Mouse (Mus musculus) layer of hippocampus, postnatal 25 days (tissue): ENCODE results near the gene Ms4a6c. TPM values are rescaled to one million over a fixed set of nuclear protein-coding genes. Genes with fewer than 3 reads are reported as not detected.
"Not testable (repeated sequence)": the region's sequence is repeated elsewhere in the genome, so short reads cannot be mapped to it uniquely, and the experiment has no call there.

Experiments
- DNase-seq, 2 experiments: peaks; one replicate each; pipeline ENCODE4 v3.0.0; 2022; ENCODE audit warnings: mixed read lengths in 2 of 2, low spot score in 1 of 2; ENCODE audit errors: extremely low spot score in 1 of 2
- total RNA-seq, 2 experiments: library from RNA; stranded (reverse); gene quantifications; 2 replicates each; pipeline ENCODE4 v1.2.3; 2021

Gene Ms4a6c
- total RNA-seq, result 1 to 10 TPM in 1 of 2 experiments, under 1 TPM in 1; 0.68 to 1.2 TPM

DNA sequence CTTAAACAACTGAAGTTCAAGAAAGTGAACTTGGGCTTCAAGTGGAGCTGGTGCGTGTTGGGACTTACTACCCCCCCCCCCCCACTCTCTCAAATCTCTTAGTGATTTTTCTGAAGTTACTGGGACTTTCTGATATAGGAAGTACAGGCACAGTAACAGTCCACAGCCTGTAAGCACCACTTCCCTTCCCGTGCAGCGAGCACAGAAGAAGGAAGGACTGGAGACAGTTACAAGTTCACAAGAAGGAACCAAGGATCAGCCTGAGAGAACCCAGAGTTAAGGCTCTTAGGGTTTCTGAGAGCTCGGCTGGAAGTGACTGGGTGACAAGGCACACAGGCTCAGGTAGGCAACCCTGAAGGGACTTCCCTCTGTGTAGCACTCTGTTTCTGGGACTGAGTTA lies at the start of gene Ms4a6c:
Gene Ms4a6c (plus strand): TSS at position 152 of the 400 bp plus-strand sequence.
- not testable (repeated sequence) for DNase-seq

DNA sequence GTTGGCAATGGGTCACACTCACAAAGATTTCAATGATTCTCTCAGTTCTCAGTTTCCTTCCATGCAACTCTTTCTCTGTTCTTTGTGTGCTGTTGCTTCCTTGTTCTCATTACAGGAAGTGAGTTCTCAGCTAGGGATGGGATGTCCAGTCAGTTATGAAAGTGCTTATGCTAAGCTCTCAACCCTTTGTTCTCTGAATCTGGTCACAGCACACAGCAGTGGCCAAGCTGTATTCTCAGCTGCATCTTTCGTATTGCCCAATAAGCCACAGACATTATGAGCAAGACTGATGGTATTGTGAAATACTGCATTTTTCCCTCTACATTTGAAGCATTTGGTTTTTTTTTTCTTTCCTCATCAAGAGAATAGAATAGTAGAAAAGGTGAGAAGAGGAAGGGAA lies 38.0 kb upstream of the Ms4a6c start:
- not testable (repeated sequence) for DNase-seq

DNA sequence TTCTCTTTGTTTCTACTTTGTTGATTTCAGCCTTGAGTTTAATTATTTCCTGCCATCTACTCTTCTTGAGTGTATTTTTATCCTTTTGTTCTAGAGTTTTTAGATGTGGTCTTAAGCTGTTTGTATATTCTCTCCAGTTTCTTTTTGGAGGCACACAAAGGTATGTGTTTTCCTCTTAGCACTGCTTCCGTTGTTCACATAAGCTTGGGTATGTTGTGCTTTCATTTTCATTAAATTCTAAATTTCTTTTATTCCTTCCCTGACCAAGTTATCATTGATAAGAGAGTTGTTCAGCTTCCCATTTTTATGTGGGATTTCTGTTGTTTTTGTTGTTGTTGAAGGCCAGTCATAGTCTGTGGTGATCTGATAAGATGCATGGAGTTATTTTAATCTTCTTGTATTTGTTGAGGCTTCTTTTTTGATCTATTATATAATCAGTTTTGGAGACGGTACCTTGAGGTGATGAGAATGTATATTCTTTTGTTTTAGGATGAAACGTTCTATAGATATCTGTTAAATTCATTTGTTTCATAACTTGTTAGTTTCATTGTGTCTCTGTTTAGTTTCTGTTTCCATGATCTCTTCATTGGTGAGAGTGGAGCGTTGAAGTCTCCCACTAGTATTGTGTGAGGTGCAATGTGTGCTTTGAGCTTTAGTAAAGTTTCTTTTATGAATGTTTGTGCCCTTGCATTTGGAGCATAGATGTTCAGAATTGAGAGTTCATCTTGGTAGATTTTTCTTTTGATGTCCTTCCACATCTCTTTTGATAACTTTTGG lies 33.9 kb upstream of the Ms4a6c start:
- DNase-seq, result no peak

DNA sequence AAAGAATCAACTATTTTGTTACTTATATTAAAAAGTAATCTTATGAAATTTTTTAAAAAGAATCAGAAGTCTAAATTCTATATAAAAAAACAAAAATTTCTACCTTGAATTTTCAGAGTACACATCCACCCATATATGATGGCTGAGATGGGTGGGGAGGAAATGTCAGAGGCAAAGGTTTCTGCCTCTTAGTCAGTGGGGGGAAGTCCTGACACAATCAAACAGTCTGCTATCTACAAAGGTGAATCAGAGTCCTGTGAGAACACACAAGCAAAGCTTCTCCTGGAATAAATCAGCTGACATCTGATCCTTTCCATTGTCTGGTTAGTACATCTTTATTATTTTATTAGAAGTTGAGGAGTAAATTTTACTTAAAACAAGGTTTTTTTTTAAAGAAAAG lies 25.8 kb upstream of the Ms4a6c start, which contains the start of gene Ms4a4b:
Gene Ms4a4b (plus strand): TSS at position 216 of the 400 bp plus-strand sequence.
- DNase-seq, result no peak

DNA sequence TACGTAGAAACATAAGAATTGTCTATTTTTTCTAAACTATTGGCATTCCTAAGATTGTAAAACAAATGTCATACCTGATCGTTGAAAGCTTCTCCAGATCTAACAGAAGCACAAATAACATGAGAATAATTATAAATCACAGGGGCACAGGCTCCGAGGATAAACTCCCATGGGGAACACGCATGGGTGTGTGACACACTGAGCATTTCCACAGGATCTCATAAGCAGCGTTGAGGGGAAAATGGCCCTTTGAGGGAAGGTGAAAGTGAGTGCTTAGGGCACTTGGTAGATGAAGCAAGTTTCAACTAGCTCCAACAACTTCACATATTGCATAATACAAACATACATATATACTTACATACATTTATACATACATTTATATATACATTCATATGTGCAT lies 25.2 kb upstream of the Ms4a6c start:
- DNase-seq, result no peak

DNA sequence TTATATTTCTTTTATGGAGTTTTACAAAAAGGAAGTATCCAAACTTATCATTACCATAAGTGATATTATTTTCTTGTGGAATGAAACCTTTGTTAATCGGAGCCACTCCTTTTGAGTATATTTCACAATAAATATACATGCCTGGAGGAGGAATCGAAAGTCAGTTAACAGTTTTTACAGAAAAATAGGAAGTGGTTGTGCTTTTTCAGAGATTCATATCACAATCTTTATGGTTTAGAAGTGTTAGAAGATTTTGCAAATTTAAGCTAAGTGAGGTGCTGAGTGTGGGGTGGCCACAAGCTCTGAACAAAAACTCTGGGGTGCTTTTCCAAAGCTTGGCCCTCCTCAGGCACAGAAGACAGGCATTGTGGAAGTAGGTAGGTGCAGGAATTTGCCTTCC lies 21.9 kb upstream of the Ms4a6c start:
- no peak for DNase-seq

DNA sequence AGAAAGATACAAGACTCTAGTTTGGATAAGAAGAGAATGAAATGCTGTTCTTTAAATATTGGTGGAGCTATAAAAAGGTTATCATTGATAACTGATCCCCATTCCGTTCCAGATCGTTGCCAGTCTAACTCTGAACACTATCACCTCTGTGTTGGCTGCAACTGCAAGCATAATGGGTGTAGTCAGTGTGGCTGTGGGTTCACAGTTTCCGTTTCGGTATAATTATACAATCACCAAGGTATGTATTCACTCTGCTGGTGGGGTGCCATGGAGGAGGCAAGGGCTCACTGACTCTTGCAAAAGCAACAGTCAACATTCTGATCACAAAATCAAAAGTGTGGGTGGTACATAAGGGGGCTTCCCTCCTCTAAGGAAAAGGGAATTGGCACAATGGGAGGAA lies 10.1 kb upstream of the Ms4a6c start:
- DNase-seq, result not testable (repeated sequence)

DNA sequence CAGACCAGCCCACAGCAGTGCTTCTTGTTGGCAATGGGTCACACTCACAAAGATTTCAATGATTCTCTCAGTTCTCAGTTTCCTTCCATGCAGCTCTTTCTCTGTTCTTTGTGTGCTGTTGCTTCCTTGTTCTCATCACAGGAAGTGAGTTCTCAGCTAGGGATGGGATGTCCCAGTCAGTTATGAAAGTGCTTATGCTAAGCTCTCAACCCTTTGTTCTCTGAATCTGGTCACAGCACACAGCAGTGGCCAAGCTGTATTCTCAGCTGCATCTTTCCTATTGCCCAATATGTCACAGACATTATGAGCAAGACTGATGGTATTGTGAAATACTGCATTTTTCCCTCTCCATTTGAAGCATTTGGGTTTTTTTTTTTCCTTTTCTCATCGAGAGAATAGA lies 4.4 kb upstream of the Ms4a6c start:
- not testable (repeated sequence) for DNase-seq

DNA sequence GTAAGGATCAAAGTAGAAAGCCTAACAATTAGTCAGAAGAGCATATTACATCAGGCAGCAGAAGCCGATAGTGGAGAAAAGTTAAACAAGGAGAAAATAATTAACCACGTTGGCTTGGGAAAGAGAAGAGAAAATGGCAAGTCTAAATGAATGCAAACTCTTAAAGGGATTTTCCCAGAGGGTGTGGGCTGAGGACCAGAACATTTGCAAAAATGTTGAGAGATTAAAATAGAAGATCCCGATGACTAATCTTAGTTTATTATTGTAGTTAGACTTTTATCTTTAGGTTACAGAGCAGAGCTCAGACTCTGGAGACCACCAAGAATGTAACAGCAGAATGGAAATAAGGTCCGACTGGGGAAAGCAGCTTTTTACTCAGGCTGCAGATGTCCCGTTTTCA lies 2.7 kb upstream of the Ms4a6c start:
- DNase-seq, result no peak

DNA sequence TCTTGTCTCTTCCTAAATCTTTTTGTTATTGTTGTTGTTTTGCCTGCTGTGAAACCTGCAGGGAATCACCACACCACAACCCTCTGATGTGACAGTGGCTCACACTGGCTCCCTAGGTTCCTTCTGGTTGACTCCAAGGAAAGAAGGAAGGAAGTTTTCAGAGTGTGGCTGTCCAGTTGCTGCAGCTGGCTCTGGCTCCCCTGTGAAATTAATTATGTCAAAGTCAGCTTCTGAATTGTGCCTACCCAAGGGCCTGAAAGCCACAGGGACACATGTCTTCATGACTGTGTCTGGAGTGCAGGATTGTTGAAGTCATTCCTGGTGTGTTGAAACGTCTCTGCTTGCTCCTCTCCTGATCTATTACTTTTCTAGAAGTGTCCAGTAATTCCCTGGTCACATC lies 805 bp upstream of the Ms4a6c start:
- not testable (repeated sequence) for DNase-seq

DNA sequence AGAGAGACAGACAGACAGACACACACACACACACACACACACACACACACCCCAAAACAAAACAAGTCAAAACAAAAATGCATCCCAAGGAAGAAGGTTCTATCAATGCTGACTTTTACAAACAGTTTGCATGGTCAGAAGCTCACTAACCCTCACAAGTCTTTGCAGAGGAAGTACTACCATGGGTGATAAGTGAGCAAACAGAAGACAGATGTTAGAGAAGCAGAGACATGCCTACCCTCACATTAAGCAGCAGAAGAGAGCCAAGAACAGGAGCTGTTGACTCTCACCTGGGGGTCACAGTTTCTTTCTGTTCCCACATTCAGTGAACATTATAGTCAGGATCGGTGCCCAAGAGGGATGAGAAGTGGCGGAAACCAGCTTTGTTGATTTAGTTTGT lies 10.5 kb downstream of the Ms4a6c start:
- DNase-seq, result no peak

DNA sequence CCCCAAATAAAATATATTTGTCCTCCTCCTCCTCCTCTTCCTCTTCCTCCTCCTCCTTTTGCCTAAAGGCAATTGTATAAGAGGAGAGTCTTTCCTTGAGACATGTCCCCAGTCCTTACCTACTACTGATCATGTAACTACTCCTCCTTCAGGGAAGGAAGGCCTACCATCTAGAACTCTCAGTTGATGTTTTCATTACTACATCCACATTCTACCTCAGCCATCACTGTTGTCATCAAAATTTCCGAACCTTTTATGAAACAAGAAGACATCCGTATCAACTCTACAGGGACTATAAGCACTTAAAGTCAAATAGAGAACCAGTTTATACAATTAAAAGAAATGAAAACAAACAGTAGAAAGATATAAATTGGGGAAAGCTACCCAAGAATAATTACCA lies 13.5 kb downstream of the Ms4a6c start:
- DNase-seq, result no peak

DNA sequence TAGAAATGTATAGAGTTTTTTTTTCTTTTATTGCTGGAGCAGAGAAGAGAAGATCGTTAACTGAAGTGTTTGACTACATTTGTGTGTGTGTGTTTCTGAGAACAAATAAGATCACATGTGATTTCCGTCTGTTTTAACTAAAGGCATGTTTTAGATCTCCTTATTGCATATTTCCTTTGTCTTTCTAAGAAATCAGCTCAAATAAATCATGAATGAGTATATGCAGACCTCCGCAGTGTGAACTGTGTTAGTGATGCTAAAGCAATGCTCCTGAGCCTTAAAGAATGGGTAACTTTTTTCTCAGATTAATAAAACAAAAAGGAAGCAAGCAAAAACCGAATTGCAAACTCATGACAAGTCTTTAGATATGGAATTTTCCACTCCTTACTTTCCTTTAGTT lies 14.8 kb downstream of the Ms4a6c start:
- DNase-seq, result no peak

DNA sequence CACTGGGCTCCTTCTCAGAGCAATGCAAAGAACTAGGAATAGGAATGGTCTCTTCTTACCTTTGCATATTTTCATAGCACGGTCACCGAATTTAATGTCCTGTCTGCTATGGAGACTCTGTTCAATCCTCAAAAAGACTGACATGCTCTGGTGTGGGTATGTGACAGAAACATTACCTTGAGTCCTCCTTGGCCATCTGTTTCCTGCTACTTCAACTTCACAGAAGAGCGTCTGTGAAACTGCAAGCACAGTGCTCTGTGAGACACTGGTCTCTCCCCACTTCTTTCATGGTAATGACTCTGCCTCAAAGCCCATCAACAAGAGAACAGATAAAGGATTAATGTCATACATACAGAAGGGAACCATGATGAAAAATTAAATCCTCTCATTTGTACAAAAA lies 15.2 kb downstream of the Ms4a6c start:
- no peak for DNase-seq

DNA sequence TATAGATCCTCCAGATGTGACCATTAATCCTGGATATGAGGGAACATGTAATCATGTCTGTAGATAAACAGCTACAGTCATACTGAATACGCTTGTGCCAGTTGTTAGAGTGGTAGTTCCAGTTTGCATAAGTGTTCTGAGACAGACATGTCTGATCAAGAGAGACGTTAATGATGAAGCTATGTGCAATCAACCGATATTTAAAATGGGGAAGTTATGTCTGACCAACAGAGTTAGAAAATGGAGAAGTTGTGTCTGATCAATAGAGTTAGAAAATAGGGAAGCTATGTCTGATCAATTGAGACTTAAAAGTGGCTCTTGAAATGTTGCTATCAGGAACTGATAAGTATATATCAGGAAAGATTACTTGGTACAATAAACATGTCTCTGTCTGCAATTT lies 16.1 kb downstream of the Ms4a6c start:
- no peak for DNase-seq

DNA sequence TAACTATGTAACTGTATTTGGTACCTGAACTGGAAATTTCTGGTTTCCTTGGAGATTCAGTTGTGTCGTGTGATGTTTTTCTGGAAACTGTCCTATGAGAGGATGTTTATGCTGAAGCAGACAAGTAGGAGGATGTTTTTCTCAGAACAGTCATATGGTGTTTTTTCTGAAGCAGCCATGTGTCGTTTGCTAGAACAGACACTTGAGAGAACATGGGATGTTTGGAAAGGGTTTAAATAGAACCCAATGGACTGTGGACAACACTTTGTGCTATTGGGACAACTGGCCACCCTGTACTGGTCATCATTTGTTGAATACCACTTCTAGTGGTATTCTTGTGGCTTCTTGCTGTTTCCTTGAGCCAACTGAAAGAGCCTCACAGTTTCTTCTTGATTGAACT lies 16.6 kb downstream of the Ms4a6c start, which contains the start of gene Gm8369:
Gene Gm8369 (plus strand): TSS at position 193 of the 400 bp plus-strand sequence.
- peak in 1 of 2 experiments; percentile 9 for DNase-seq

DNA sequence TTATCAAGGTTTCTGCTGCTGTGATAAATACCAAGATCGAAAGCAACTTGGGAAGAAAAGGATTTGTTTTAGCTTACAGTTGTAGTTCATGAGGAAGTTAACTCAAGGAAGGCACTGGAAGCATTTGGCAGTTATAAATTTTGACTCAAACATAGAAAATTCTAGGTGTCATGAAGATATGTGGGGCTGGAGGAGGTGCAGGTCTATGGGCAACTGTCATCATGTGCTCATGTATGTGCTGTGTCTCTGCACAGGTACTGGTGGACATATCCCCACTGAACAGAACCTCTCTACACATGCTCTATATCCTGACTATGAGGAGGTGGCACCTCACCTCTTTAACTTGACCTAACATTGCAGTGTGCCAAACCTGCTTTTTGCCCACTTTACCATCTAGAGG lies 17.4 kb downstream of the Ms4a6c start:
- DNase-seq, result no peak

DNA sequence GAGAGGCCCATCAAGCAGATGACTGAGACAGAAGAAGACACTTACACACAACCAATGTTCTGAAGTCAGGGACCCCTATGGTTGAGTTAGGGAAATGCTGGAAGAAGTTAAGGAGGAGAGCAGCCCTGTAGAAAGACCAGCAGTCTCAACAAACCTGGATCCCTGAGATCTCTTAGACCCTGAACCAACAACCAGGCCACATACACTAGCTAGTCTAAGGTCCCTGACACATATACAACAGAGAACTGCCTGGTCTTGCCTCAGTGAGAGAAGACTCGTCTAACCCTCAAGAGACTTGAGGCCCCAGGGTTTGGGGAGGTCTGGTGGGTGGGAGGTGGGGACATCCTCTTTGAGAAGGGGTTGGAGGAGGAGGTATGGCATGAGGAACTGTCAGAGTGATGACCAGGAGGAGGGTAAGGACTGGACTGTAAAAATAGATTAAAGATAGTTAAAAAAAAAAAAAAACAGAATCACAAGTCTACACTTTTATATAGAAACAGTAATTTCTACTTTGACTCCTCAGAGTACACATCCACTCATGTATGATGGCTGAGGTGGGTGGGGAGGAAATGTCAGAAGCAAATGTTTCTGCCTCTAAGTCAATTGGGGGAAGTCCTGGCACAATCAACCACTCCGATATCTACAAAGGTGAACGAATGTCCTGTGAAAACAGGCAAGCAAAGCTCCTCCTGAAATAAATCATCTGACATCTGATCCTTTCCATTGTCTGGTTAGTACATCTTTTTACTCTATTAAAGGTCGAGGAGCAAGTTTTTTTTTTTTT lies 22.4 kb downstream of the Ms4a6c start:
- DNase-seq, result no peak

DNA sequence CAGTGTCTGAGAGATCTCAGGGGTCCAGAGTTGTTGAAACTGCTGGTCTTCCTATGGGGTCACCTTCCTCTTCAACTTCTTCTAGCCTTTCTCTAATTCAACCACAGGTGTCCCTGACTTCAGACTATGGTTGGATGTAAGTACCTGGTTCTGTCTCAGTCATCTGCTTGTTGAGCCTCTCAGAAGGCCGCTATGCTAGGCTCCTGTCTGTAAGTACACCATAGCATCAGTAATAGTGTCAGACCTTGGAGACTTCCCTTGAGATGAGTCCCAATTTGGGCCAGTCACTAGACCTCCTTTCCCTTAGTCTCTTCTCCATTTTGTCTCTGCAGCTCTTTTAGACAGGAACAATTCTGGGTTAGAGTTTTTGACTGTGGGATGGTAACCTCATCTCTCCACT lies 23.5 kb downstream of the Ms4a6c start:
- no peak for DNase-seq

DNA sequence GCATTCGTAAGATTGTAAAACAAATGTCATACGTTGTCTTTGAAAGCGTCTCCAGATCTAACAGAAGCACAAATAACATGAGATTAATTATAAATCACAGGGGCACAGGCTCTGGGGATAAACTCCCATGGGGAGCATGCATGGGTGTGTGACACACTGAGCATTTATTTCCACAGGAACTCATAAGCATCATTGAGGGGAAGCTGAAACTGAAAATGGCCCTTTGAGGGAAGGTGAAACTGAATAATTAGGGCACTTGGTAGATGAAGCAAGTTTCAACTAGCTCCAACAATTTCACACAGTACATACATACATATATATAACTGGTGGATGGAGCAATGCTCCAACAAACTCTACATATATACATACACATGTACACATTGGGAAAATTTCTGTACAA lies 25.4 kb downstream of the Ms4a6c start:
- DNase-seq, result no peak

DNA sequence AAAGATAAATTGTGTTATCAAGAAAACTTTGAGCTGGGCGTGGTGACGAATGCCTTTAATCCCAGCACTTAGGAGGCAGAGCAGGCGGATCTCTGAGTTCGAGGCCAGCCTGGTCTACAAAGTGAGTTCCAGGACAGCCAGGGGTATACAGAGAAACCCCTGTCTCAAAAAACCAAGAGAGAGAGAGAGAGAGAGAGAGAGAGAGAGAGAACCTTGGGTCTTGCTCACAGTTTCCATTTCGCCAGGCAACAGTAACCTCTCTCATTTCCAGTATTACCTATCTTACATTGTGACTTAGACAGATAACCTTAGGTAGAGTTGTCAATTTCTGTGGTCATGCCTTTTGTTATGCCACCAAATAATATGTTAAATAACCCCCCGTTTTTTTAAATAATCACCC lies 27.2 kb downstream of the Ms4a6c start:
- DNase-seq, result no peak

DNA sequence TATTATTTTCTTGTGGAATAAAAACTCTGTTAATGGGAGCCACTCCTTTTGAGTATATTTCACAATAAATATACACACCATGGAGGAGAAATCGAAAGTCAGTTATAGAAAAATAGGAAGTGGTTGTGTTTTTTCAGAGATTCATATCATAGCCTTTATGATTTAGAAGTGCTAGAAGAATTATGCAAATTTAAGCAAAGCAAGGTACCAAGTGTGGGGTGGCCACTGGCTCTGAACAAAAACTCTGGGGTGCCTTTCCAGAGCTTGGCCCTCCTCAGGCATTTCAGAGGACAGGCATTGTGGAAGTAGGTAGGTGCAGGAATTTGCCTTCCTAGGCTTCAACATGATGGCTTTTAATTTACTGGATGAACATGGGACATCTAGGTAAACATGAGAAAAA lies 28.1 kb downstream of the Ms4a6c start:
- not testable (repeated sequence) for DNase-seq
